Mouse (Mus musculus): ENCODE measurements around the gene Cdyl. TPM values are rescaled to one million over a fixed set of nuclear protein-coding genes. Genes with fewer than 3 reads are reported as not detected.

Gene Cdyl
- polyA plus RNA-seq (2015; fragmentation: Nextera tagmentation; extraction: Ambion mirVana) = 4.0 and 4.9 TPM in 2 replicates

DNA sequence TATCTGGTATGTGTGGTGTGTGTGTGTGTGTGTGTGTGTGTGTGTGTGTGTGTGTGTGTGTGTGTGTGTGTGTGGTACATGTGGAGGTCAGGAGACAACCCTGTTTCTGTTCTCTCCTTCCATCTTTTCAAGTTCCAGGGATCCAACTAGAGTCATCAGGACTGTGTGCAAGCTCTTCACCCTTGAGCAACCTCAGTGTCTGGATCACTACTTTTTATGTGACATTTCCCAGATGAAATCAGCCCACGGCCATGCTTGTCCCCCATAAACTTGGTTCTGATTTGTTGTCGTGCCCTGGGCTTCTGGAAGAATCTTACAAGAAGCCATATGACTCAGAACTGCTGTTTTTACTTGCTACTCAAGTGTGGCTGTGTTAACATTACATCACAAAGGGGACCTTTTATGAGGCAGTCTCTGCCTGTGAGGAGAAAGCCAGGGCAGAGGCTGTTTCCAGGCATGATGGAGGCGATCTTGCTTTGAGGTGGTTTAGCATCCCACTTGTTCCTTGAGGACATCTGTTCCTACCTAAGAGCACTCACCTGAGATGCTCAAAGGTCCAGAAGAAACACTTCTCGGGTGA lies at the start of gene Cdyl:
Cdyl (plus strand) TSS at position 428 of the 580 bp plus-strand sequence.
- H3K27me3 ChIP-seq (ENCODE audit: control insufficient read depth, insufficient read depth, low read length) = no peaks in the 10 kb centered on the region
- no peak within 1 kb of the TSS for H3K27ac ChIP-seq (ENCODE audit: low read length)
- no peak for ATAC-seq (ENCODE audit: insufficient read depth, low FRiP score)
- 69% methylated on average over 4 of the region's 4 CpGs for WGBS
- no peaks in the 10 kb centered on the region for H3K36me3 ChIP-seq (ENCODE audit: control insufficient read depth, insufficient read depth, low read length)
- no peak within 1 kb of the TSS for H3K4me2 ChIP-seq (ENCODE audit: low read depth, low read length)
- H3K4me1 ChIP-seq (ENCODE audit: control insufficient read depth, insufficient read depth, low read length) = no peaks in the 10 kb centered on the region
- H3K9me3 ChIP-seq (replicated peaks; ENCODE audit: control insufficient read depth, low read length) = no peaks in the 10 kb centered on the region
- H3K4me3 ChIP-seq (replicated peaks; ENCODE audit: low read length) = no peak within 1 kb of the TSS
- no peak within 1 kb of the TSS for H3K9ac ChIP-seq (ENCODE audit: low read length)

DNA sequence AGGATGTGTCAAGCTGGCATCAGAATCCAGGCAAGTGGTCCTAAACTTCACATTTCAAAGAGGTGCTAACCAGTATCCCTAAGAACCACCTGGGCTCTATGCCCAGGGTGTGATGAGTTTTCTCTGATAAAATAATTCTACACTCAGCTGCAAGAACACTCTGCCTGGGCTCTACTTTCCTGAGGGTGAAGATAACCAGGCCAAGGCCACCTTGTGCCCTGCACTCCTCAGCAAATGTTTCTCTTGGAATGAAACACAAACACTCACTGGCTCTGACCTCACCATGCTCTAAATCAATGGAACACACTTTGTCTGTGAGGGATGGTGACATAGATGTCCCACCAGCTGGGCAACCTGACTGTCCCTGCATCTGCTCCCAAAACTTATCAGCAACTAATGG lies 48.9 kb upstream of the Cdyl start:
- H3K4me2 ChIP-seq (ENCODE audit: low read depth, low read length) = no peak overlapping the region
- no peaks in the 10 kb centered on the region for H3K9me3 ChIP-seq (replicated peaks; ENCODE audit: control insufficient read depth, low read length)
- no peak overlapping the region for H3K9ac ChIP-seq (ENCODE audit: low read length)
- no peak overlapping the region for H3K27ac ChIP-seq (ENCODE audit: low read length)
- no peak overlapping the region for H3K4me3 ChIP-seq (replicated peaks; ENCODE audit: low read length)
- no peaks in the 10 kb centered on the region for H3K4me1 ChIP-seq (ENCODE audit: control insufficient read depth, insufficient read depth, low read length)
- no peak for ATAC-seq (ENCODE audit: insufficient read depth, low FRiP score)
- H3K27me3 ChIP-seq (ENCODE audit: control insufficient read depth, insufficient read depth, low read length) = no peaks in the 10 kb centered on the region
- H3K36me3 ChIP-seq (ENCODE audit: control insufficient read depth, insufficient read depth, low read length) = no peaks in the 10 kb centered on the region

DNA sequence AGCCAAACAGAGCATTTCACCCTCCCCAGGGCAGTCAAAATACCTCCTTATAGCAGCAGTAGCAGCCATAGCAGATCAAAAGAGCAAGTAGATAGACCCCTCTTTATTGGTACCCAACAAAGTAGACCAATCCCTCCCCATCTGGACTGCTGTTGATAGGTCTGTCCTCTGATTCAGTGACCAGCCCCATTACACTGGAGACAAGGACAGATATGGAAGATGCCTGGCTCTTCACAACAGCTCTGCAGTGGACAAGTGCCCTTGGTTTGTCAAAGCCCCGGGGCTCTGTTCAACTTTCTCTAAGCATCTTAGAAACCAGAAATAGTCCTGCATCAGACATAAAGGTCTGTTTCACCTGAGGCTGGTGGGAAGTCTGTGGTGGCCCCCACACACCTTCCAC lies 47.1 kb upstream of the Cdyl start:
- Histone ChIP-seq H3K4me2 (ENCODE audit: low read depth, low read length) (no peak overlapping the region), H3K4me1 (ENCODE audit: control insufficient read depth, insufficient read depth, low read length) (no peaks in the 10 kb centered on the region), H3K4me3 (replicated peaks; ENCODE audit: low read length) (no peak overlapping the region), H3K27me3 (ENCODE audit: control insufficient read depth, insufficient read depth, low read length) (no peaks in the 10 kb centered on the region), H3K27ac (ENCODE audit: low read length) (no peak overlapping the region), H3K9me3 (replicated peaks; ENCODE audit: control insufficient read depth, low read length) (no peaks in the 10 kb centered on the region), H3K36me3 (ENCODE audit: control insufficient read depth, insufficient read depth, low read length) (no peaks in the 10 kb centered on the region), H3K9ac (ENCODE audit: low read length) (no peak overlapping the region)
- ATAC-seq (ENCODE audit: insufficient read depth, low FRiP score) = no peak
- 97% methylated on average over 1 of the region's 1 CpGs for WGBS

DNA sequence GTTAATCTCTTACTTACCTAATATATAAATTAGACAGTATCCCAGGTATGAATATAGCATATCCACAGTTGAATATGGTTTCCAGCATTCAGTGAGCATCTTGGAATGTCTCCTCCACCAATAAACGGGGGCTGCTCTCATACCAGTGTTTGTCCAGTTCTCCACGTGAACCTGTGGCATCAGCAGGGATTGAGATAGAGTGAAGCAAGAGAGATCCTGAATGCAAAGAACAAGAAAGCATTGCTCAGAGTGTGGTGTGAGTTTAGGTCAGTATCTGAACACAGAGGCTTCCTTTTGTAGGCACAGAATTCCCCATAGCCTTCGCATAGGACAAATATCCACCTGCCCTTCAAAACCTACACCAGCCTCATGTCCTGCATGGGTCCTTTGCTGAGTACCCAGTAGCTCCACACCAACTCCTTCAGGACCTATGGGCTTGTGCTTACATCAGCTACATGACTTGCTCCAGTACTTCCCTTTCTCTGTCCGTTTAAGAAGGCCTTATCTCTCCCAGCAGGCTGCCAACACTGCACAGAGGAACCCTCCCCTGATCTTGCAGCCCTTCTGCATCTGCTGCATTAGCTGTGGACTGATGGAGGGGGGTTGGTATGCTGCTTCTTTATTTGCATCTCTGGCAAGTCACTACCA lies 44.7 kb upstream of the Cdyl start:
- Histone ChIP-seq H3K36me3 (ENCODE audit: control insufficient read depth, insufficient read depth, low read length) (no peaks in the 10 kb centered on the region), H3K9ac (ENCODE audit: low read length) (no peak overlapping the region), H3K27ac (ENCODE audit: low read length) (no peak overlapping the region), H3K27me3 (ENCODE audit: control insufficient read depth, insufficient read depth, low read length) (no peaks in the 10 kb centered on the region), H3K4me1 (ENCODE audit: control insufficient read depth, insufficient read depth, low read length) (no peaks in the 10 kb centered on the region), H3K9me3 (replicated peaks; ENCODE audit: control insufficient read depth, low read length) (no peaks in the 10 kb centered on the region), H3K4me2 (ENCODE audit: low read depth, low read length) (no peak overlapping the region), H3K4me3 (replicated peaks; ENCODE audit: low read length) (no peak overlapping the region)
- WGBS = 70% methylated on average over 4 of the region's 4 CpGs
- ATAC-seq (ENCODE audit: insufficient read depth, low FRiP score) = no peak

DNA sequence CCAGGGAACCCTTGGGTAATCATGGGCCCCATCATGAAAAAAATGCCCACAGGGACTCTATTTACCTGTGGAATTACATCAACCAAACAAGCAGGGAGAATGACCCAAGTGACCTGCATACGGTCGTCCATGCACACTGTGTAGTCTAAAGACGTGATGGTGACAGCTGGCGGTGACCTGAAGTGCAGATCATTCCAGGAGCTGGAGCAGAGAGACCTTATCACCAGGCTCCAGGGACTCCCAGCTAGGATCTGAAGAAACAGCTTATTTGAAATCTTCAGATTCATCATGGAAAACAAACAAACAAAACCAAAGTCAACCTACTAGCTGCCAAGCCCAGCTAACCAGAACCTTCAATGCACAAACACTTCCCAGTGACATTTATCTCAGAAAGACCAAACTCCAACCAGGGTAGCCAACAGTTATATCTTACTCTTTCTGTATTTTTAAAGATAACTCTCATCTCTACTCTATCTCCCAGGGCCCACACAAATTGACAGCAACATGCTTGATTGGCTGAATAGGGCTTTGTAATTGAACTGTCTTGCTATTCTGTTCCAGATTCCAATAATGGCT lies 43.0 kb upstream of the Cdyl start:
- Histone ChIP-seq H3K36me3 (ENCODE audit: control insufficient read depth, insufficient read depth, low read length) (no peaks in the 10 kb centered on the region), H3K4me3 (replicated peaks; ENCODE audit: low read length) (no peak overlapping the region), H3K27me3 (ENCODE audit: control insufficient read depth, insufficient read depth, low read length) (no peaks in the 10 kb centered on the region), H3K4me2 (ENCODE audit: low read depth, low read length) (no peak overlapping the region), H3K27ac (ENCODE audit: low read length) (no peak overlapping the region), H3K9ac (ENCODE audit: low read length) (no peak overlapping the region), H3K9me3 (replicated peaks; ENCODE audit: control insufficient read depth, low read length) (no peaks in the 10 kb centered on the region), H3K4me1 (ENCODE audit: control insufficient read depth, insufficient read depth, low read length) (no peaks in the 10 kb centered on the region)
- ATAC-seq (ENCODE audit: insufficient read depth, low FRiP score) = no peak
- WGBS = 57% methylated on average over 4 of the region's 4 CpGs

DNA sequence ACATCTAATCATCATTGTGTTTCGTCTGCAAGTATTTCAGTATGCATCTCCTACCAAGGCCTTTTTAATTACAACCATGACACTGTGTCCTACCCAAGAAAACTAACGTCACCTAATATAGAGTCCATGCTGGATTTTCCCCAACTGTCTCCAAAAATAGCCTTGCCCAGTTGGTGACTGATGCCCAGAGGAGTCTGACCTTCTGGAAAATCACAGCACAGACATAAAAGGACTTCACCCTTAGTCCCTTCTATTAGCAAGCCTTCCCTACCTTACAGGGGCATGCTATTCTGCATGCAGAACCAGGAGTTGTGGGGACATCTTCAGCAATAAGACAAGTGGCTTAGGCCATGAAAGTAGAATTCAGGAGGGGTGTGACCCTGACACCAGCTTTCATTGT lies 40.3 kb upstream of the Cdyl start:
- ATAC-seq (ENCODE audit: insufficient read depth, low FRiP score) = no peak
- Histone ChIP-seq H3K36me3 (ENCODE audit: control insufficient read depth, insufficient read depth, low read length) (no peaks in the 10 kb centered on the region), H3K4me1 (ENCODE audit: control insufficient read depth, insufficient read depth, low read length) (no peaks in the 10 kb centered on the region), H3K27ac (ENCODE audit: low read length) (no peak overlapping the region), H3K4me2 (ENCODE audit: low read depth, low read length) (no peak overlapping the region), H3K9me3 (replicated peaks; ENCODE audit: control insufficient read depth, low read length) (no peaks in the 10 kb centered on the region), H3K9ac (ENCODE audit: low read length) (no peak overlapping the region), H3K4me3 (replicated peaks; ENCODE audit: low read length) (no peak overlapping the region), H3K27me3 (ENCODE audit: control insufficient read depth, insufficient read depth, low read length) (no peaks in the 10 kb centered on the region)
- WGBS = 84% methylated on average over 2 of the region's 2 CpGs

DNA sequence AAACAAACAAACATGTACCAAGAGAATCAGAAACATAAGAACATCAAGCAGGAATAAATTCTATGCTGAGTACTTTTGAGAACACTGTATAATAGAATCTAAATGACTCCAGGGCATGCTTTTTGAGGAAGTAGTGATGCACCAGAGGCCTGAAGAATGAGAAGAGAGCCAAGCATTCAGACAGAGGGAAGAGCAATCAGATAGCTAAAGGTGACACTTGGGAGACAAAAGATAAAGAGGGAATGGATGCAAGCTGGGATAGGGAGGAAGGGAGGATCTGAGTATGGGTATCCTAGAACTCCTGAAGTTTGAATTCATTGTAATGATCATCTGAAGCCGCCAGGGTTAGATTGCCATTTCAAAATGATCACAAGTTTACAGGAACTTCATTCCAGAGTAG lies 38.9 kb upstream of the Cdyl start:
- H3K4me2 ChIP-seq (ENCODE audit: low read depth, low read length) = no peak overlapping the region
- no peaks in the 10 kb centered on the region for H3K9me3 ChIP-seq (replicated peaks; ENCODE audit: control insufficient read depth, low read length)
- no peaks in the 10 kb centered on the region for H3K4me1 ChIP-seq (ENCODE audit: control insufficient read depth, insufficient read depth, low read length)
- no peak overlapping the region for H3K4me3 ChIP-seq (replicated peaks; ENCODE audit: low read length)
- H3K27me3 ChIP-seq (ENCODE audit: control insufficient read depth, insufficient read depth, low read length) = no peaks in the 10 kb centered on the region
- ATAC-seq (ENCODE audit: insufficient read depth, low FRiP score) = no peak
- no peak overlapping the region for H3K27ac ChIP-seq (ENCODE audit: low read length)
- H3K36me3 ChIP-seq (ENCODE audit: control insufficient read depth, insufficient read depth, low read length) = no peaks in the 10 kb centered on the region
- no peak overlapping the region for H3K9ac ChIP-seq (ENCODE audit: low read length)
- 58% methylated on average over 1 of the region's 1 CpGs for WGBS

DNA sequence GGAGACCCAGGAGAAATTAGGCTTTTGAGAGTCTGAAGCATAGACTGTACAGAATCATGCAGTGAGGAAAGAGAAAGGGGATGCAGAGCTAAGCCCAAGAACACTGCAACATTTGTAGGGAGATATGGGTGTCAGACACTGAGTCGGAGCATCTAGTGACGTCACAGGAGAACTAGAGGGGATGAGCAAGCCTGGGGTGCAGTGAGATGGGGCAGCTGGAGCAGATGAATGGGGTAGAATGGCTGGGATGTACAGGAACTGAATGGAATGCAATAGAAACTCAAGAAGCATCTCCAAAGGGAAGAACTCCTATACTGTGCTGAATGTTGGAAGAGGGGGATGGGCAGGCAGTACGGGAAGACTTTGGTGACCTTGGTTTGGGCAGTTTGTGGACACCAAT lies 34.8 kb upstream of the Cdyl start:
- Histone ChIP-seq H3K4me3 (replicated peaks; ENCODE audit: low read length) (no peak overlapping the region), H3K4me1 (ENCODE audit: control insufficient read depth, insufficient read depth, low read length) (no peaks in the 10 kb centered on the region), H3K27ac (ENCODE audit: low read length) (no peak overlapping the region), H3K36me3 (ENCODE audit: control insufficient read depth, insufficient read depth, low read length) (no peaks in the 10 kb centered on the region), H3K9me3 (replicated peaks; ENCODE audit: control insufficient read depth, low read length) (no peaks in the 10 kb centered on the region), H3K27me3 (ENCODE audit: control insufficient read depth, insufficient read depth, low read length) (no peaks in the 10 kb centered on the region), H3K9ac (ENCODE audit: low read length) (no peak overlapping the region), H3K4me2 (ENCODE audit: low read depth, low read length) (no peak overlapping the region)
- no peak for ATAC-seq (ENCODE audit: insufficient read depth, low FRiP score)
- WGBS = 90% methylated on average over 3 of the region's 3 CpGs

DNA sequence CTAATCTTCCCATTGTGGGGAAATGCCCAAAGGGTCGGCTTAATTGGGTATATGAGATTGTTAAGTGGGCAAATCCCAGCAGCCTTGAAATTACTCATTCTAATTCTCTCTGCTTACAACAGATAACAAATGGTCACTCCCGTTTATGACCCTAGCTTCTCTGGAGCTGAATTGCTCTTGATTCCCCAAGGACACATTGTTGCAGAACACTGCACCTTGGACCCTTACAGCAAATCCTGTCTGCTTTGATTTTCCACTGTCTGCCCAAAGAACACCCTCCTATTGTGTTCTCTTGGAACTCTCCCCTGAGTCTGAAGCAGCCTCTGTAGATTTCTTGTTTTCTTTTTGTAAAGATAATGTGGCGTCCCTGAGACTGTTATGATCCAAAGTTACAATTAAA lies 34.1 kb upstream of the Cdyl start:
- H3K27me3 ChIP-seq (ENCODE audit: control insufficient read depth, insufficient read depth, low read length) = no peaks in the 10 kb centered on the region
- 64% methylated on average over 3 of the region's 3 CpGs for WGBS
- H3K4me2 ChIP-seq (ENCODE audit: low read depth, low read length) = no peak overlapping the region
- ATAC-seq (ENCODE audit: insufficient read depth, low FRiP score) = no peak
- no peak overlapping the region for H3K4me3 ChIP-seq (replicated peaks; ENCODE audit: low read length)
- no peak overlapping the region for H3K27ac ChIP-seq (ENCODE audit: low read length)
- H3K36me3 ChIP-seq (ENCODE audit: control insufficient read depth, insufficient read depth, low read length) = no peaks in the 10 kb centered on the region
- no peaks in the 10 kb centered on the region for H3K9me3 ChIP-seq (replicated peaks; ENCODE audit: control insufficient read depth, low read length)
- H3K4me1 ChIP-seq (ENCODE audit: control insufficient read depth, insufficient read depth, low read length) = no peaks in the 10 kb centered on the region
- H3K9ac ChIP-seq (ENCODE audit: low read length) = no peak overlapping the region

All from stomach, embryonic 16.5 days (tissue).